Mouse (Mus musculus): ENCODE measurements at regions not wholly inside any gene's neighbourhood (a gene's known extent, or its start where the extent isn't known, plus 50 kb on each side); places are given as distances from the start of the nearest gene placed in this dataset.

DNA sequence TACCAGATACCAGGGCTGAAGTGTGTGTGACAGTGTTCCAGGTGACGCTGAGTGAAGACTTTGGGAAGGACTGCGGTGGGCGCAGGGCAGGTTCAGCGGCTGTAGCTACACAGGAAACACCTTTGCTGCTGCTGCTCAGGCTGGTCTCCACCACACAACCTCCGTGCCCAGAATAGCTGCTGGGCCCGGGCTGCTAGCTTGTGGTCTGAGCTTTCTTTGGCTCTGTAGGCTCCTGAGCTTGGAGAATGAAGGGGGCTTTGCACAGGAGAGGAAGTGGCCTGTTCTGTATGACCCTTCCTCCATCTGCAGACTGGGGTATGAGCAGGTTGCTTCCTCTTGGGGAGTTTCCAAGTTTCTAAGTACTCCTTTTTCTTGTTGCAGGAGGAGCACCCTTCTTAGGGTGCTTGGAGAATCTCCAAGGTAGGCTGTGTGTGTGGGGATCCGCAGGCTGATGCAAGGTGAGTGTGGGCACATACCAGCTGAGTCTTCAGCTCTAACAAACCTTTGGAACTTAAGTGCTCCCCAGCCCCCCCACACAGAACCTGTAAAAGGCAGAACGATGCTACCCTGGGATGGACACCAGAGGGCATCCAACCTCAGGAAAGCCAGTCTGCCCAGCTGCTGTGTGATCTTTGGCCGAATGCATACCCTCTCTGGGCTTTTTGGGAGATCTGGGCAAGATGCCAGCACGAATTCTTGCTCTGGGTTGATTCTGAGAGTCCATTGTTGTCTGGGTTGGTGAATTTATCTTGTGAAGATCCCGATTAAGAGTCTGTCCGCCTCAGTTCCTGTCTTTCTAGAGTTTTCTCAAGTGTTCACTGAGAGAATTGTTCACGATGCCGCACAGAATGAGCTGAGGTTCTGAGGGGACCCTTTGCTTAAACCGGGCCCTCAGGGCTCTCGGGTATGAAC lies 136.6 kb downstream of the Mn1 start:
- DNase-seq, result no peak

DNA sequence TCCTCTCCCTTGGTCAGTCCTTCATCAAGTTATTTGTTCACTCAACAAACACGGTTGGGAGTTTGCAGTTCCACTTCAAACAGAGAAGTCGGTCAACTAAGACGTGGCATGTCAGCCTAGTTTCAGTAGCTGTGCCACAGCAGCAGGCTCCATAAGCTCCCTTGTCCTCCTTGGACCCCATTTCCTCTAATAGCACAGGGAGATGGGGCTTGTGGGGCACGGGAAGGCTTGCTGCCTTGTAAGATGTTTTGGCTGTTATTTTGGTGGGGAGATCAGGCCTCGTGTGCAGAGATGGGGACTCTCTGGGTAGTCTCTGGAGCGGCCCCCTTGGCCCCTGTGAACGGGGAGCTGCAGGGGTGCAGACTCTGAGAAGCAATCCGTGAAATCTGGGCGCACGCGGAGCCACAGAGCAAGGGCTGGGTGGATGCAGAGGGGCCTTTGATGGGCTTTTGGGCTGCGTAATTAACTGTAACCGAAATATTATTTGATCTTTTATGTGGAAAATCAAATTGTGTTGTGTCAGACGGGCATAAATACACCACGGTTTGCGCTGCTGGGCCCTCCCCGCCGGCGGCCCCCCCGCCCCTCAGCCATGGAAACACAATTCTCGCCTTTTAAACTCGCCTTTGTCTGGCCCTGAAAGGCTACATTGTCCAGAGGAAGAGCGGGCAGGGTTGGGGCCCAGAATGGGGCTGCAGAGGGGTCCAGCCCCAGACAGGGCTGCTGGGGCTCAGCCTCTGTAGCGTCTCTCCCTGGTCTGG lies 137.6 kb downstream of the Mn1 start:
- DNase-seq, result no peak

DNA sequence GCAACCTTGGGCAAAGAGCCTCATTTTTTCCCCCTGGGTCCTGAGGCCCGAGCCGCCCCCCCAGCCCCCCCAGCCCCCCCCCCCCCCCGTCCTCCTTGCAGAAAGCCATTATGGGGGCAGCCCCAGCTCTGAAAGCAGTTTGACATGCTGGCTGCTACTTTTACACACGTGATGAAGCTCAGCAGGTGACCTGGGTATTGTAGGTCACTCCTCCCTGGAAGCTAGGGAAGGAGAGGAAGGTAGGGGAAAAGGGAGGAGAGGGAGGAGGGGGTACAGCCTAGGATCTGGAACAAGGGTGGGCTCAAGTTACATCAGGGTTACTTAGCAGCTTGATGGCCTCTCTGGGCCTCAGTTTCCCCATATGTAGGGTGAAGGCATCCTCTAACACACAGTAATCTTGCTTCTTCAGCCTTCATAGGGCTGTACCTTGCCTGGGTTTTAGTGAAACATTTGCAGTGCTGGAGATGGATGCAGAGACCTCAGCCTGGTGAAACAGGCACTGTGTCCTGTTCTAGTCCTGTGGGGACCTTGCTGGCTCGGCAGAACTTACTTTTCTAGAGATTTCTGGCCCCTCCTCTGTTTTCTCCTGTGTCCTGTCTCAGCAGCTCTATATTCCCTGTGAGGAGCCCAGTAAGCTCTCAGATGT lies 138.3 kb downstream of the Mn1 start:
- DNase-seq, result no peak

DNA sequence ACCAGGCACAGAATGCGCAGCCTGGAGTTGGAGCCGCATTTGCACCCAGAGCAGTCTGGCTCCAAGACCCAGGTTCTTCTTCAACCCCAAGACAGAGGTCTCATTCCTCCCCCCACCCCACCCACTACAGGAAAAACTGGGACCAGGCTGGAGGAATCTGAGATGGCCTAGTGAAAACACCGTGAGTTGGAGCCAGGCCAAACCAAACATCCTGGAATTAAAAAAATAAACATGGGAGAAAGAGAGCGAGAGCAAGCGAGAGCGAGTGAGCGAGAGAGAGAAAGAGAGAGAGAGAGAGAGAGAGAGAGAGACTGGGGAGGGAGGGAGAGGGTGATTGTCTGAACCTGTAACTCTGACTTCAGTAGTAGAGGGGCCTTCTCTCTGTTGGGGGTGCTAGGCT lies 138.8 kb downstream of the Mn1 start:
- DNase-seq, result no peak

DNA sequence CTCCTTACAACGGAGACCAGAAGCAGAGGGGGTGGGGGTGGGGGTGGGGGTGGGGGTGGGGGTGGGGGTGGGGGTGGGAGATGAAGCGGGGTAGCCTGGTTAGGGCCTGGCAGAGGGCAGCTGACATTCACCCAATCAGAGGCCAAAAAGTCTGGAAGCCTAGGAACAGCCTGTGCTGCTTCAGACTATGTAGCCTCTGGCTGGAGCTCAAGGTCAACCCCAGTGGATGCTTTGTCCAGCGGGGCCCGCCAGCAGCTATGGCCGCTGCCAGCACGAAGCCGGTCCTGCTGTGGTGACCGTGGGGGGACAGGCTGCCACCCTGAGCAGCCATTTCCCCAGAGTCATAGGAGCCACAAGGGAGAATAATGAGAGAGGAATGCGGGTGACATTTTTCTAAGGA lies 143.3 kb downstream of the Mn1 start:
- DNase-seq, result no peak

DNA sequence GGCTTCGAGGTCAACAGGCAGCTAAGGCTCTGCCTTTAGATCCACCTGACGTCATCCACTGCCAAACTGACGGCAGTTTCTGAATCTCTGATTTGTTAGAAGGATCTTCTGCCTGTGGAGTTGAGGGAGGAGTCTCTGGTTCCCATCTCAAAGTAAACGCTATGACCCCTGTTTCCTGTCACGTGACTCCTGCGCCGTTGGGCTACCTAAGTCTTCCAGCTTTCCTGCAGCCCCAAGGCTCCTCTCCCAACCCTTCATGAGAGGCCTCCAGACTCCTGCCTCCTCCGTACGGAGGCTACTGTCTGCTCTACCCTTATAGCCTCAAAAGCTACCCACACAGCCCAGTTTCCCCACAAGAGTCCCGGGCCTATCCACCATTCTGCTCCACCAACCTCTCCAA lies 144.1 kb downstream of the Mn1 start:
- DNase-seq, result no peak

DNA sequence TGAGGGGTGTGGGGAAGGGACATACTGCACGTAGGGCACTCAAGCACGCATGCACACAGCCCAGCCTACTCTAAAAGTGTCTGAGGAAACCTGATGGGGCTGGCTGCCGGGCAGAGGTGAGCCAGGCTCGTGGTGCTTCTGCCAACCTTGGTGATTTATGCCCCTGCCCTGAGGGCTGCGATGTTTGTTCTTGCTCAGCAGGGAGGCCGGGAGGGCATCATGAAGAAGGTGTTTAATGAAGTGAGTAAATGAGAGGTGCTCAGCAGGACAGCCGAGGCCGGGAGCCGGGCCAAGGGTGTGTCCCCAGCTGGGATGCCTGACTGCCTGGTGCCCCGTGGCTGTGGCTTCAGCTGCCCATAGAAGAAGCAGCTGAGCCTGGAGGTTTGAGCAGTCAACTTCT lies 153.7 kb downstream of the Mn1 start:
- no peak for DNase-seq

DNA sequence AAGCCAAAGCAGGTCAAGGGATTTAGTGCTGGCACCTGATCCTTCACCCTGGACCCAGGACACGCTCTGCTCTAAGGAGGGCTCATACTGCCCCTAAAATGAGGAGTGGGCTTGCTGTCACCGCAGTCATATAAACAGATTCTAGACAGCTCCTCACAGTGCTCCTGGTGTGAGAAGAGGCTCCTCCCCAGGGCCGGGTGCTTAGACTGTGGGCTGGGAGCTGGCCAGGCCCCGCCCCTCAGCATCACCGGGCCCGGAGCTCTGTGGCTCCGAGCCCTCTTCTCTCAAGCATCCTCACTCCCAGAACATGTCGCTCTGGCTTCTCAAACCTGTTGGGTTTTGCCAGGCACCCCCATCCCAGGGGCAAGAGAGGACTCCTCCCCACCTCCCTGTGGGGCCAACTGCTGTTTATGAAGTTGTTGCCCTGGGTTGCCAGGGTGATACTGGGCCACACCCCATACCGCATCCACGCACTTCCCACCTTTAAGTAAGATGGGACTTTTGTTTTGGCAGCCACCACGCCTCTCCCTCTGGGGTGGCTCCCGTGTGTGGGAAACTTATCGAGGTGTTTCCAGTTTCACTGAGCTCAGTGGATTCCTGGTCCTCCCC lies 156.2 kb downstream of the Mn1 start:
- DNase-seq, result no peak

DNA sequence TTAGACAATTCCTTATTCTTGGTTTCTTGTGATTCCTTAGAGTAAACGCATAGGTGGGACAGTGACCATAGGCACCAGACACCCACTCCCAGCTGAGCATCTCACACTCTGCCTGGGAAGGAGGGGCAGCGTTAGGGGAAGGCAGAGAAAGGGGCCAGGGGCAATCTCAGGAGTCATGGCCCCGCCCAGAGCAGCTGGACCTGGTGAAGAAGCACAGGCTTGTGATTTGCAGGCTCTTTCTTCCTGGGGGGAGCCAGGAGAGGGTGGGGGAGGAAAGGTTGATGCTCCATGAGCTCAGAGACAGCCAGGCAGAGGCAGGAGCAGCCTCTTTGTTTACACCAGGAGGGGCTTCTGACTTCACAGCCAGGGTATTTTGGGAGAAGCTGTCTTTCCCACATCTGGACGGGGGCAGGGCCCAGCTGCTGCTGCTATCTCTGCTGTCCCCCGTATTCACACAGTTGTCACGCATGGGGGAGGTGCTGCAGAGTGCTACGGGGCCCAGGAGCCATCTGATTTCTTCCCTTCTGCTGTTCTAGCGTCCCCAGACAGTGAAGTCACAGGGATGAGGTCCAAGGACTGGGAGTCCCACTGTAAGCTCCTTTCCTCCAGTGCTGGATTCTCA lies 157.2 kb downstream of the Mn1 start:
- DNase-seq, result no peak

DNA sequence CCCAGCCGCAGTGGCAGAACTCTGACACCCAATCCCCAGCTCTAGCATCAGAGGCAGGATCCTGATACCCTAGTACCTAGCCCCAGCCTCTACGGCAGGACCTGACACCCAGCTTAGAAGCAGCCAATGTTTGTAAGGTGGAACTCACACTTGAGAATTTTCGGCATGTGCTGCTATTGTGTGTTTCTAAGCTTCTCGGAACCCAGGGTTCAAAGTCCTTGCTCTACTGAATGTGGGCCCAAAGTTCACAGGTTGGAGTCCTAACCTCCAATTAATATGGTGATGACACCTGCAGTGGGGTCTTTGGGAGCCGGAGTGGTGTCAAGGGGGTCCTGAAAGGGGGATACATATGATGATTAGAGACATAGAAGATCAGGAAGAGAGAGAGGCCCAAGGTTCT lies 158.2 kb downstream of the Mn1 start:
- no peak for DNase-seq

DNA sequence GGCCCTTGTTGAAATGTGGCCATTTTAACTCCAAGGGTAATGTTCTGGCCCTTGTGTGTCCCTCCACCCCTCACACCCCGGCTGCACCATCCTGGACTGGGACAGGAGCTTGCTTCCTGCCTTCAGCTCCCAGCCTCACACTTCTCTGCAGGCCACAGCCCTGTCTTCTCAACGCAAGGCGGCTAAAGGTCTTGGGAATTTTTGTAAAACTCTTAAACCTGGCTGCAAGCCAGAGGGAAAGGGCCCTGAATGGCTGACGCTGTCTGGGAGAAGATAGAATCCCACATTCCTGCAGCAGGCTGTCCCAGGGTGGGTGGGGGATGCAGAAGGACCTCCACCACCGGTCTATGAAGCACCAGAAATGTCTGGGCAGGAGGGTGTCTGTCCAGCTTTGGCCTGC lies 156.3 kb upstream of the Gm26897 start:
- no peak for DNase-seq

DNA sequence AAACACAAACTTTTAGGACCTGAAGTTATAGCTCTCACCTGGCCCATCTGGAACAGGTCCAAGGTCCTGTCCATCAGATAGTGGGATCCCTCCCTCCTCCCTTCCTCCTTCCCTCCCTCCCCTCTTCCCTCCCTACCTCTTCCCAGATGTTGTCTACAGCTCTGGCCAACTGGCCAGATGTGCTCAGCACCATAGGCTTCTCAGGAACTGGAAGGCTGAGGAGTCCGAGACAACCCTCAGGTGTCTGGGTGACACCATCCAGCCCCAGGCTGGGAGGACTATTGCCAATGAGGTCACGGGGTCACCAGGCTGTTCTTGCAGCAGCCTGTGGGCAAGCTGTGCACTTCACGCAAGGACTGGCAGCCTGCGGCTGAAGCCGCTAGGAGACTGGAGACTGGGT lies 155.6 kb upstream of the Gm26897 start:
- DNase-seq, result no peak

DNA sequence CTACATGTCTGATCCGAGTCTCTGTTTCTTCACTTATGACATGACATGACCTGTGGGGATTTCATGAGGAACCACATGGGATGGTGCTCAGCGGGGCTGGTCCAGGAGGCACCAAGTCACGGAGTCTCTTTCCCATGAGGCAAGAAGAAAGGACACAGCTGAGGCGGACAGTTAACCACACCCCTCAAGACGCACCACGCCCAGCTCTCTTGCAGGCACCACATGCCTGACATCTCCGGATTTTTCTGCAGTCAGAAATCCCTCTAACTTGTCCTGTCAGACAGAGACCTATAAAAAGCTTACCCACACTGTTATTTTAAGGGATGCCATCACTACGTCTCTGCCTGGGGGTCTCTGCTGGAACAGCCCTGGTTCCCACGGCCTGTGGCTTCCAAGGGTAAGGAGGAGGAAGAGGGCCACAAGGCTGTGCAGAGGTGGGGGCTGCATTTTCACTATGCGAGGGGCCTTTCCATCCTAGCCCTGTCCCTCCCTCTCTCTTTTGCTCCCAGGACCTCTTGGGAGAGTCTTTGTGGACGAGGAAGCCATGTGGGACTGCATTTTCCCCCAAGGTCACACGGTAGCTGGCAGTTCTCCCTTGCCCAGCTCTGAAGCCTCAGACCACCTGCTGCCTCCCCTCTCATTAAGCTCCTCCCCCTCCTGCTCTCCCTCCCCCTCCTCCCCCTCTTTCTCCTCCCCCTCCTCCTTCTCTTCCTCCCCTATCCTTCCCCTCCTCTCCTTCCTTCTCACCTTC lies 154.6 kb upstream of the Gm26897 start:
- peak; percentile 21 for DNase-seq

DNA sequence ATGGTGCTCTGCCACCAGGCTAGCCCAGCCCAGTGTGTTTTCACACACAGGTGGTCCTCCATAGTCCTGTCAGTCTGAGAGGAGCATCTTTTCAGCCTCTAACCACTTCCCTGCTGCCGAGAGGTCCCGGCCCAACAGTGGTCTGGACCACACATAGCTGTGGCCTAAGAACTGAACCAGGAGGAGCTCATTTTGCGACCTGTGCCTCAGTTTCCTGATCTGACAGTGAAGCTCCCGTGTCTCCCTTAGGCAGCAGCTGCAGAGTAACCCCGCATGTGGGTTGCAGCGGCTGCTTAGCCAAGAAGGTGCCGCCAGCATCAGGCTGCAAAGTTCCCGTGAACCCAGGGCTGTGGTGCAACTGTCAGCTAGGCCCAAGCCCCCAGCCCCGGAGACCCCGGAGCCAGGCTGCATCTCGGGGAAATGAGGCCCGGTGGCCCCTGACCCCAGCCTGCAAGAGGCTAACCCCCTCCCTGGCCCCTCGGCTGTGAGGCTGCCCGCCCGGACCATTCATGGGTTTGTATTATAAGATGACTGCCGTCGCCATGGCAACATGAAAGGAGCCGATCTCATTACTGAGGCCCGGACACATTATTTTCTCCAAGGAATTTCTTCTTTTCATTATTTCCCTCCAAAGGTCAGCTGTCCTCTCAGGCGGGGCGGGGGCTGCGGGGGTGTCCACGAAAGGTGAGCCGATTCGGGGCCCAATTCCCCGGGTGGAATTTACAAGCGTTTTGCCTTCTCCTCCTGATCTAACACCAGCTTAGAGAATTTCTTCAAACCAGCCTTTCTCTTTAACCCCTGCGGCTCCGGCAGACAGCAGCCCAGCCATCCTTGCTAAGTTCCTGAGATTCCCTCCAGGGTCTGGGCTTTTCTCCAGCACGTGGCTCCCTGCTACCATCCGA lies 152.6 kb upstream of the Gm26897 start:
- DNase-seq, result peak; percentile 71

DNA sequence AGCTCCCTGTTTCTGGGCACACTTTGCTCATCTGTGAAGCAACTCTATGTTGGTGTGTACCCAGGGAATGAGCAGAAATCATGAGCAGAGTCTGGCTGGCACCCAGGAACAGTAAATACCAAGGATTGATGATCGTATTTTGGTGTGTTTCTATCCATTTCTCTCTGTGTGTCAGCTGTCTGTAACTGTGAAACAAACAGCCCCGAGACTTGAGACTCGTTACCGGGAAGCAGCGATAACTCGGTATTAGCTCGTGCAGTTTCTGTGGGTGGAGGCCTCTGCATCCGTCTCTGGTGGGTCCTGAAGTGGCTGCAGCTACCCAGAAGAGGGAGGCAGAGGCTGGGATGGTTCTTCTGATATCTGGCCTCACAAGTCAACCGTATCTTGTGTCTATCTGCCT lies 151.7 kb upstream of the Gm26897 start:
- peak; percentile 40 for DNase-seq

DNA sequence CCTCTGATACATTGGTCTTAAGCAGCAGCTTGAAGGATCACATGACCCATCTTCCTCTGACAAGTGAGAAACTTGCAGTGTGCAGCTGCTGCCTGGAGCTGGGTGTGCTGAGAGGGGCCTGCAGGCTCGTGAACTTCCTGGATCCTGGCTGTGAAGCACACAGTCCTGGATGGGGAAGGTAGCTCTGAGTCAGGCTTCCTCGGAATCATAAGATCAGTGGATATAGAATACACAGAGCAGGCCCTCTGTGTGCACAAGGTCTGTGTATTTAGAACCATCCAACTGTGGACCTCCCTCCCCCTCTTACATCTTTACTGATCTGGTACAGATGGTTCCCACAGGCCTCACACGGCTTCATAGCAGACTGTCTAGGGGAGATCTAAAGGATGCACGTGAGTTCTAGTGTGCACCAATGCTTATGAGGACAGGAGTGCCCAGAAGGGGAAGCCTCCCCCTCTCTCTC lies 143.1 kb upstream of the Gm26897 start:
- DNase-seq, result peak; percentile 33

DNA sequence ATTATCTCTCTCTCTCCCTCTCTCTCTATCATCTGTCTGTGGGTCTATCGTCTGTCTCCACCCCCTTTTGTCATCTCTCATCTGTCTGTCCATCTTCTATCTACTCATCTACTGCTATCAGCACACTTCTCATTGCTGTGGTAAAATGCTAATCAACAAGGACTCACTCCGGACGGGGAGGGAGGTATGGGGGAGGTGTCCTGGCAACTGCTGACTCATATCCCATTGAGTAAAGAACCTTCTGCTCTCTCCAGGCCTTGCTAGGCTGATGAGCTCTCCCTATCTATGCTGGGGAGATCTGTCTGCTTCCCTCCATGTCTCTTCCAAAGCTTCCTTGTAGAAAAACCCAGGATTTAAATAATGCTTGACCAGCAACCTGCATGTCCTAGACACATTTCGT lies 140.9 kb upstream of the Gm26897 start:
- DNase-seq, result no peak

DNA sequence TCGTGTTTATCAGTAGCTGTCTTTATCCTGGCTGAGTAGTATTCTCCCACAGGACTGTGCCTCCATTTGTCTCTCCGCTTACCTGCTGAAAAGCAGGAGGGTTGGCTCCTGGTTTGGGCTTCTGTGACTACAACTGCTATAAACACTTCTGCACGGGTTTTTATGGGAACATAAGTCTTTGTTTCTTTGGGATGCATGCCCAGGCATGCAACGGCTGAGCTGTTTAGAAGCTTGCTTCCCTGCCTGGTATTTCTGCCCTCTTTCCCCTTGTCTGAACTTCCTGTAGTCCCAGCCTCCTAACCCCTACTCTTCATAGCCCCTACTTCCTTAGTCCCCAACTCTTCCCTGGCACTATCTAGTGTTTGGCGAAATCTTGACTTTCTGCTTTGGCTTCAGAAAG lies 139.6 kb upstream of the Gm26897 start:
- no peak for DNase-seq

DNA sequence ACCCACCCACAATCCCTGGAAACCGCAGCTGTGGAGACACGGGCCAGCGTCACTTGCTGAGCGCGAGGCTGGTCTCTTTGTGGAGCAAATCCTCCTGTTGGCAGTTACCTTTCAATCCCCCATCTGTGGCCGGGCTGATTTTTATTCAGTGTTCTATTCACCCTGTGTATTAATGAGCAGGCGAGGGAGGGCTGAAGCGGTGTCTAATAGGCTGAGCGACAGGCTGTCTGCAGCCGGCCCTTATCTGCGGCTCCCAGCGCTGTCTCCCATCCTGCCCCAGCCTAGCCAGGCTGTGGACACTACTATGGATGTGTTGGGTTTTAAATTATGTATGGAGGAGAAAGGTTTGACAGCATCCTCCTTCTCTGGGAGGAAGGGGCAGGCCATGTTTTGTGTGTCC lies 138.3 kb upstream of the Gm26897 start:
- no peak for DNase-seq

DNA sequence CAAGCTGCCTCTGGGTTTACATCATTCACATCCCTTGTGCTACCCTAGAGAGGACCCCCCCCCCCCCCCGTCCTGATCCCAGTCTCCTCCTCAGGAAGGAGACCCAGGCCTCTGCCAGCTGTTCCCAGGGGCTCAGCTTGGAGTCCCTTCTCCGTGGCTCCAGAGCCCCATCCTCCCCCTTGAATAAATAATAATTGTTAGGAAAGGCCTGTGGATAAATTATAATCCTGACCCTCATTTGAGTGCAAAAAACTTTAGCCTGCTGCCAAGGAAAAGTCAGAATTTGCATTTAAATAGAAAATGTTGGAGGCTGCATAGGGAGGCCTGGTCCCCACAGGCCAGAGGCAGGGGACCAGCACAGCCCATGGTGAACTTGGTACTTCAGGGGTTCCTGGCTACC lies 136.0 kb upstream of the Gm26897 start:
- no peak for DNase-seq
